Mouse (Mus musculus) layer of hippocampus, postnatal 10 days (tissue): ENCODE measurements around the gene Mgat5. TPM values are rescaled to one million over a fixed set of nuclear protein-coding genes. Genes with fewer than 3 reads are reported as not detected.

Source experiments
- DNase-seq, 2 experiments: peaks; one replicate each; pipeline ENCODE4 v3.0.0; 2021; ENCODE audit warnings: low spot score in 2 of 2
- total RNA-seq, 2 experiments: library from RNA; stranded (reverse); gene quantifications; 2 replicates each; pipeline ENCODE4 v1.2.3; 2021

The Mgat5 gene
- total RNA-seq, 2 experiments from 2014 or later, result 45.2 to 51.6 TPM

- no peak for DNase-seq
Measured at GRCm38 (mm10) chr1:127304281-127304680, 99.5 kb downstream of the Mgat5 start.

- DNase-seq, result no peak
Measured at GRCm38 (mm10) chr1:127305582-127305981, 100.8 kb downstream of the Mgat5 start.

GRCm38 (mm10) chr1:127306024-127306771 lies 101.4 kb downstream of the Mgat5 start:
- no peak for DNase-seq

DNA sequence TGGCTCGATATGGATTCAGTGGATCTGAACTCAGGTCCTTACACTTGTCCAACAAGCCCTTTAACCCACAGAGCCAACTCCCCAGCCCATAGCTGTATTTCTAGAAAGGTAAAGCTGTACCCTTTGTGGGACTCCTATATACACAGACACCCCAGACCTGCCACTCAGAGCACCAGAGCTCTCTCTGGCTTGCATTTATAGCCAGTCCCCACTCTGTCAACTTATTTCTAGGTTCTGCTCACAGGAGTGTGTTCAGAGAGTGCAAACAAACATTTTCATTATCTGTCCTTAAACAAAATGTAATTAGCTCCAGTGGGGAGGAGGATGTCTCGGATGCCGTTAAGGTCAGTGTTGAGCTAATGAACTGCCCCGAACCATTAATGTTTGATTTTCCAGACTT lies 102.5 kb downstream of the Mgat5 start:
- DNase-seq, result no peak

DNA sequence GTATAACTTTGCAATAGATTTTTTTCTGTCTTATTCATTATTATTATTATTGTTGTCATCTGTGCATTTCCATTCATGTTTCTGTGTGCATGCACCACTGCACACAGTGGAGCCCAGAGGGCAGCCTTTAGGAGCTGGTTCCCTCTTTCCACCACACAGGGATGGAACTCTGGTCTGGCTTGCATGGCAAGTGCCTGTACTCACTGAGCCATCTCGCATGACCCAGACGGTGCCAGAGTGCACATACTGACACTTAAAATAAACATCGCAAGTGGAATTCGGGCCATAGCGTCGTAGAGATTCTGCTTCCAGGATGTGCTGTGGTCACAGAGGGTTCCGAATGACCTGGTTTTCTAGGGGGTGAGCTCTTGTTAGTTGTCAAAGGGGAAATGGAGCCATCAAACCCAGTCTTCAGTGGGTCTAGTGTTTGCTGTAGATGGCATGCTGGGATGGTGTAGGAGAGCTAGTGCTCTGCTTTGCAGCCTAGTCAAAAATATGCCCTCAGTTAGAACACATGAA lies 103.5 kb downstream of the Mgat5 start:
- DNase-seq, result no peak

- DNase-seq, result no peak
Measured at GRCm38 (mm10) chr1:127308989-127309701, 104.3 kb downstream of the Mgat5 start.

DNA sequence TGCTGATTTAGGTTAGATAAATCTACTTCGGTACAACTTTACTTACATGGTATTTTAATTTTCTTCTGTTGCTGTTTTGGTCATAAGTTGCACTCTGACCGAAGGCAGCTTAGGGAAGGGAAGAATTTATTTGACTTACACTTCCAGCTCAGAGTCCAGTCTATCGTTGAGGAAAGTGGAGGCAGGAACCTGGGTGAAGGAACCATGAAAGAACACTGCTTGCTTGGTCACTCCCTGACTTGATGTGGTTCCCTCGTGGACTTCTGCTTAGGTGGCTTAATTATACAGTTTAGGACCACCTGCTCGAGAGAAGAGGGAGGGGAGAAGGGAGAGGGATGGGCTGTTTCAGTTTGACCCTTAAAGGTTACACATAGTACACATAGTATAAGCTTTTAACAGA lies 105.2 kb downstream of the Mgat5 start:
- DNase-seq, result no peak

GRCm38 (mm10) chr1:127310703-127311102 lies 105.9 kb downstream of the Mgat5 start:
- DNase-seq, result no peak

GRCm38 (mm10) chr1:127313652-127314350 lies 109.0 kb downstream of the Mgat5 start:
- DNase-seq, result no peak

DNA sequence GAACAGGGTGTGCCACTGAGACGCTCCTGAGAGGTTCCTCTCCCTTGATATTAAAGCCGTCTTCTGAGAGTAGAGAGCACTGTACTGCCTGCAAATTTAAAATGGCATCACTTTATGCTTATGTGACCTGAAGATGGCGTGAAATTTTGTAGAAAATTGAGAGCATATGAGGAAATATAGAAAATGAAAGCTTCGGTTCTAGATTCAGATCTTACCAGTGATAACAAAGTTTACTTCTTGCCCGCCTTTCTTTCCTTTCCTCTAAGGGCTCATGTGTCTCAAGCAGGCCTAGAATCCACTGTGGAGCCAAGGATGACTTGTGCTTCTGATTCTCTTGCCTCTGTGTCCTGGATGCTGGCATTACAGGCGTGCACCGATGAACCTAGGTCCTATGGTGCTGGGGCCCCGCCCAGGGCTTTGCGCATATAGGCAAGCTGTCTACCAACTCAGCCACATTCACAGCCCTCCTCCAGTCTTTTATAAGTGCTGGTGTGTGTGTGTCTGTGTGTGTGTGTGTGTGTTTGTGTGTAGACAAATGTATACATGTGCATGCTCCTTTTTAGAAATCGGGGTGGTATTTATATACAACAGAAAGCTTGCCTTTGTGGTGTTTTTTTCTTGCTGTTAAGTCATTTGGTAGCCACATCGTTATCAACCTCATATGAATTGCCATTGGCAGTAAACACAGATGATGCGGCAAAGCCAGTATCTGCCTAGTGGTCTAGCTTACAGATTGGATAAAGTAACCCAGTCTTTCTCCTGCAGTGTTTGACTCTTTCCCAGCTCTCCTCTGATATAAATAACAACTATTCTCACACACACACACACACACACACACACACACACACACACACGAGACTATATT lies 111.2 kb downstream of the Mgat5 start:
- DNase-seq, result no peak

- DNase-seq, result no peak
Measured at GRCm38 (mm10) chr1:127316651-127317050, 111.8 kb downstream of the Mgat5 start.

DNA sequence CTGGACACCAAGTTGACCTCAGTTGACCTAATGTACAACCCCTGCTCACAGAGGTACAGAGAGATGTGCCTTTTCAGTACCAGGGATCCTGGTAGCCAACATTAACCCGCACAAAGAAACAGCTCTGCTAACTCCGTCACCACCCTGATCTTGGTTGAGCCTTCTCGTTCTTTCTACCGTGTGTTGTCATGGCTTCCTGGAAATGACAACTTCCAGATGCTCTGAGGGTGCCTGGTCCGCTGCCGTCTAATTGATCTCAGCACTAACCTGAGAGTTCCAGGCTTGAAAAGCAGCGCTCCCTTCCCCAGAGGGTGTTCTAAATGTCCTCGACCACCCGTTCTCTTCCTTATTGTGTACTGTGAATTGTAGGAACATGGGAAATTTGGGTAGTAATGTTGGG lies 112.7 kb downstream of the Mgat5 start:
- no peak for DNase-seq

GRCm38 (mm10) chr1:127318486-127318885 lies 113.7 kb downstream of the Mgat5 start:
- no peak for DNase-seq

- no peak for DNase-seq
Measured at GRCm38 (mm10) chr1:127319768-127320167, 115.0 kb downstream of the Mgat5 start.

GRCm38 (mm10) chr1:127320956-127321355 lies 116.1 kb downstream of the Mgat5 start:
- DNase-seq, result no peak

DNA sequence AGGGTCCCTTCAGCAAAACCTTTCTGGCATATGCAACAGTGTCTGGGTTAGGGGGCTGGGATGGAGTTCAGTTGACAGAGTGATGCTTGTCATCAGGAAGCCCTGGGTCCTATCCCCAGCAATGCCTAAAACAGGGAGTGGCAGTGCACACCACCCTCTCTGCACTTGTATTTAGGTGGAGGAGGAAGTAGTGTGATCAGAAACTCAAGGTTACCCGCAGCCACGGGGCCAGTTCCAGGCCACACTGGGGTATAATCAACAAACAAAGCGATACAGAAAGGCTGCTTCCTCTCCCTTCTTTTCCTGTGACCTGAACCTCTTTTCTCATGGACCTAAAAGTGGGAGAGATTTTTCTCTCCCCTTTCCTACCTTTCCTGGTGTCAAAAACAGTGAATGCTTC lies 116.8 kb downstream of the Mgat5 start:
- DNase-seq, result no peak

- no peak for DNase-seq
Measured at GRCm38 (mm10) chr1:127322169-127322805, 117.5 kb downstream of the Mgat5 start.

GRCm38 (mm10) chr1:127325601-127326198 lies 120.9 kb downstream of the Mgat5 start:
- no peak for DNase-seq

- DNase-seq, result no peak
Measured at GRCm38 (mm10) chr1:127327773-127328172, 123.0 kb downstream of the Mgat5 start.

DNA sequence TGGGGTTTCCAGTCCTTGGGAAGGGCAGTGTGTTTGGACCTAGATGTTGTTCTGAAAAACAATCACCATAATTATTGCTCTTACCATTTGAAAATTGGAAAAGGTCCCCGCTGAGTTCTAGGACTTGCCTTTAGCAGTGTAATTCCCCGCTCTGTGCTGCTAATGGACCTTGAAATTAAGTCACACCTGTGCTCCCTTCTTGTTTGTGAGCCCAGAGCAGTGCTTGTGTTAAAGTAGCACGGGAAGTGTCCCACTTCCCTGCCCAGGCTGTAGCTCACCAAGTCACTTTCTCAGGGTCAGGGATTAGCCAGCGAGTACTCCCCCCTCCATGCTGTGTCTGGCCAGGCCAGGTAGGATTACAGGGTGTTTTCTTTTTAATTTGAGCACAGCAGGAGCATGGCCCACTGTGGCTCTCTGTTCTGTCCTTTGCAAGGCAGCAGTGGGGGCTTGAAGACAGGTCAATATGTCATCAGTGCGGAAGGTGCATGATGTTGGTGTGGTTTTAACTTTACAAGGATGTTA lies 123.6 kb downstream of the Mgat5 start:
- no peak for DNase-seq
